Mouse (Mus musculus): ENCODE data around the gene Slc4a10. TPM values are rescaled to one million over a fixed set of nuclear protein-coding genes. Genes with fewer than 3 reads are reported as not detected.

The Slc4a10 gene
- total RNA-seq, 2 experiments from 2014 or later: not detected

DNA sequence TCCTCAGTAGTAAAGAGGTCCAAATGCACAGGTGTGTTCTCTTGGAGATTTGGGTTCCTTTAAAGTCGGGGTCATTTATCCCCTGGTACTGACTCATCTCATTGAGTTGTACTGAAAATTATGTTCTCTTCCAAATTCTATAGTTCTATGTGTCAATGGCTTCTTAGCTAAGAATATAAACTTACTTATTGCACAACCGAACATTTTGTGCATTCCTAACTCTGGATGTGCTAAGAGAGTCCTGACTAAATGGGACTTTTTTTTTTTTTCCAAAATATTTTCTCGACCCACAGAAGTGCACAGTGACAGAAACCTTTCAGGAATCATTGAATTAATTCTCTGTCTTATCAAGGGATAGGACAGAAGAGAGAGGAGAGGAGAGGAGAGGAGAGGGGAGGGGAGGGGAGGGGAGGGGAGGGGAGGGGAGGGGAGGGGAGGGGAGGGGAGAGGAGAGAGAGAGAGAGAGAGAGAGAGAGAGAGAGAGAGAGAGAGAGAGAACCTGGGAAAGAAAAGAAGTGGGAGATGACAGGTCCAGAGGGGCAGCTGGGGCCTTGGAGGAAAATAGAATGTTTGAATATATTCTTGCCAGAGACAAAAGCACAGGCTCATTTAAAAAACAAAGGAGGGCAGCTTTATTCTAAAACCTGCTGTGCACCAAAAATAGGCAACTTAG is 294.9 kb downstream of the Slc4a10 start:
- DNase-seq (ENCODE audit: low spot score): no peak
- intact Hi-C loops (cut with DNase I): loop anchor here (10.0 kb wide), 1 partner anchor 294 kb away; no protein-coding TSS in a partner anchor

DNA sequence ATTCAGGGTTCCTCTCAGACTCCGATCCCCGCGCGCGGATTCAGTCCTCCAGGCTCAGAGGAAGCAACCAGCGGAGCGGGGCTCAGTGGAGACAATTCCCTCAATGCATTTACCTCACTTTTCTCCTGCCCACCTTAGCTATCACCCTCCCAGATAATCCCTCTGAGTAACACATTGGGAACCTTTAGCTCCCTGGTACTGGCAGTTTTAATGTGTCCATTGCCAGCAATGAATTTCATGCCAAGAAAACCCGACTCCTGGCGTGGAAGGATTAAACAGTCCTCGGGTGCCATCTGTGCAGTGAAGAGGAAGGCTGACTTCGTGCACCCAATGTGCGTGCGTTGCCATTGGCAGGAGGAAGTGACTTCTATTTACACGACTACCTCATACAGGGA is 295.5 kb downstream of the Slc4a10 start:
- no peak for DNase-seq (ENCODE audit: low spot score)
- intact Hi-C loops (cut with DNase I): loop anchor here (10.0 kb wide), 1 partner anchor 293 kb away; no protein-coding TSS in a partner anchor

DNA sequence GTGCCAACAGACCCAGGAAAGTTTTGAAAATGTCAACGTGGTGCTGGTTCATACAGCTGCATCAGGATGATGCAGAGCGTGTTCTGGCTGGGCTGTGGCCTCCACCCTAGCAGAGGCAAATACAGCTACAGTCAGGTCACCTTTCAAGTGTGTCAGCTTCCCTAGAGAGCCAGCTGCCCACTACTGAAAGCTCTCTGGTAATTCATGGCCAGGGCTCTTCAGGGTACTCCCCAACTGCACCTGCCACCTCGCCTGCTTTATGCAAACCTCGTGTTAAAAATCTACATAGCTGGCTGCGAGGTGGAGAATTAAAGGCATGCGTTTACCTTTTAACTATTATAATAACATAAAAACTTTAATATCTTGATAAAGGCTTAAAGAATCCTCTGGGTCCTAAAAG is 298.1 kb downstream of the Slc4a10 start:
- DNase-seq (ENCODE audit: low spot score): no peak
- intact Hi-C loops (cut with DNase I): loop anchor here (10.0 kb wide), 1 partner anchor 290 kb away; no protein-coding TSS in a partner anchor

GRCm38 (mm10) chr2:62346771-62347170 is 300.5 kb downstream of the Slc4a10 start:
- intact Hi-C loops (cut with DNase I): loop anchor here (1.0 to 10.0 kb wide), 2 partner anchors 112 to 288 kb away; no protein-coding TSS in a partner anchor
- no peak for DNase-seq (ENCODE audit: low spot score)

GRCm38 (mm10) chr2:62347762-62348161 is 301.5 kb downstream of the Slc4a10 start:
- intact Hi-C loops (cut with DNase I): loop anchor here (10.0 kb wide), 1 partner anchor 287 kb away; no protein-coding TSS in a partner anchor
- no peak for DNase-seq (ENCODE audit: low spot score)

GRCm38 (mm10) chr2:62352035-62352434 is 305.8 kb downstream of the Slc4a10 start:
- intact Hi-C loops (cut with DNase I): no loop called here
- DNase-seq (ENCODE audit: low spot score): no peak

GRCm38 (mm10) chr2:62355766-62356165 is 309.5 kb downstream of the Slc4a10 start:
- intact Hi-C loops (cut with DNase I): no loop called here
- no peak for DNase-seq (ENCODE audit: low spot score)

- DNase-seq (ENCODE audit: low spot score): no peak
- intact Hi-C loops (cut with DNase I): no loop called here
Observed at GRCm38 (mm10) chr2:62356606-62357005, 310.3 kb downstream of the Slc4a10 start.

- intact Hi-C loops (cut with DNase I): no loop called here
- no peak for DNase-seq (ENCODE audit: low spot score)
Observed at GRCm38 (mm10) chr2:62357259-62357658, 311.0 kb downstream of the Slc4a10 start.

DNA sequence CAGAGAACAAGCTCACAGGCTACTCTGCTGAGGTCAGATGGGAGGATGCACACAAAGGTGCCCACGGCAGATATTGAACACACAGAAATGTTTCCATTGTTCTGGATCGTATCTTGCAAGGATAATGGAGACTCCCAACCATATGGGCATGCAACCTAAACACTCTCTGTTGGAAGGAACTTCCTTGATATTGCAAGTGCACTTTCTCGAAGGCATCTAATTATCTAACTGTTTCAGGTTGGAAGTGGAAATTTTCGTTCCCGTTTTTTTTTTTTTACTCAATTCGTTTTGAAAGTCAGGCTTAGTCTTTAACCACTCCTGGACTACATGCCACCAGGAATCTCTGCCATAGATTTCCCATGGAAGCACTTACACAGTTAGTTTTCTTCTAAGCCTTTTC is 314.6 kb downstream of the Slc4a10 start:
- intact Hi-C loops (cut with DNase I): no loop called here

GRCm38 (mm10) chr2:62361514-62361913 is 315.3 kb downstream of the Slc4a10 start:
- intact Hi-C loops (cut with DNase I): no loop called here
- no peak for DNase-seq (ENCODE audit: low spot score)

More for the DNA sequence above, 314.6 kb downstream of the Slc4a10 start:
- DNase-seq (ENCODE audit: low spot score): no peak

GRCm38 (mm10) chr2:62362211-62362610 is 315.9 kb downstream of the Slc4a10 start:
- no peak for DNase-seq (ENCODE audit: low spot score)
- intact Hi-C loops (cut with DNase I): no loop called here

- no peak for DNase-seq (ENCODE audit: low spot score)
- intact Hi-C loops (cut with DNase I): no loop called here
Observed at GRCm38 (mm10) chr2:62363606-62364005, 317.3 kb downstream of the Slc4a10 start.

DNA sequence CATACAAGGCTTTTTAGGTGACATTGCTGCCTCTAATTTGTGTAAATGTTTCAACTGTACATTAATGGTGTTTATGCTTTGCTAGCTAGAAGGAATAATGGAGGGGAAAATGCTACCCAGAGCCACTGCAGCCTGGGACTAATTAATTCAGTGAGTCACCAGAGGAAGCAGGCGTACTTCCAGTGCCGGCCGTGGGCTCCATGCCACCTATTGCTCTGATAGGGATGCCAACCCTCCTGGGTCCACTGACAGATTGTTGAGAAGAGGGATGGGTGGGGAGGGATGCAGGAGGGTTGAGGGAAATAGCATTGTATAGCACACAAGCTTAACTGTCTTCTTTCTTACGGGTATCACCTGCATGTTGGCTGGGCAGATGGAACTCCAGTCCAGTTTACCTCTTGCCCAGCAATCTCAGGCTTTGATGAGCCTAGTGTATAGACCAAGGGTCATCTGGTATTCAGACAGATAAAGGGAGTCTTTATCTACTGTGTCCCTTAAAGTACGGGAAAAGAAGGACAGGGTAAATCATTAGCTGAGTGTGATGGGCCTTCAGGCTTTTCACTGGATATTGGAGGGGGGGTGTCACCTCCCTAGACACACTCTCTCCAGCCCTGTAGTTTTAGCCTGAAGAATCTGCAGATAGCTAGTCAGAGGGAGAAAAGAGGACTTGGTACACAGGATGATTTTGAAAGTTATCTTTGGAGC is 322.2 kb downstream of the Slc4a10 start:
- intact Hi-C loops (cut with DNase I): no loop called here
- no peak for DNase-seq (ENCODE audit: low spot score)

DNA sequence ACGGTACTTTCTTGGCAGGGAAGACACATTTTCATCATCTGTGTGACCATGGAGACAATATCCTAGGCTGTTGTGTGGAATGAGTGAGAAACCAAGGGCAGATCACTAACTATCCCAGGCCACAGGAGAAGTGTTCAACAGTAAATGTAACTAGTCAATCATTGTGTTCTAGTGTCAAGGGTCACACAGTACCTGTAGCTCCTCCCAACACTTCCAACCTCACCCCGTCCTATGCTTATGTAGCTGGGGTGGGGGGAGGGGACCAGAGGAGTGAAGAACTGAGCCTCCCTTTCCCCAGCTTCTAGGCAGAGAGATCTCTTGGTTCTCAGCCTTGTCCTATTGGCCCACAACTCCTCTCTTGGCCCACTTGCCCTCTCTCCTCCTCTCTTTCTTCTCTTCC is 323.8 kb downstream of the Slc4a10 start:
- intact Hi-C loops (cut with DNase I): no loop called here
- DNase-seq (ENCODE audit: low spot score): no peak

DNA sequence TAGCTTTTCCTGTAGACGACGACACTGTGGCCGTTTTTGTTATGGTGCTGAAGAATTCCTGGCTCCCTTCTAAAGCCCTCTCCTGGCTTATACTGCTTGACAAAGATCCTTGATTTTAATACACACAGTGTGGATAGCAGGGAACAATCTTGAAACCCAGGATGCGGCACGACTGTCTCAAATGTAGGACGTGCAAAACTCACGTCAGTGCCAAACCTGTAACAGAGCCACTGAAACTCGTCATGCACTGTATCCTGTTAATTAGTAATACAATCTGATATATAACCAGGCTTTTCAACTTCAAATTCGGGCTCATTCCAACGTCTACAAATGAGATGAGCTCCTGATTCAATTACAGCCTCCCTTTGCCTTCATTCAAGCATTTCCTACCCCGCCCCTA is 327.4 kb downstream of the Slc4a10 start:
- DNase-seq (ENCODE audit: low spot score): no peak
- intact Hi-C loops (cut with DNase I): no loop called here

Other genes with a start within 250 kb of the Slc4a10 start
- gene Tbr1, start 243.5 kb upstream of the Slc4a10 start, total RNA-seq (2021): not detected

All from heart, postnatal 25 days (tissue).